Mouse (Mus musculus) limb, embryonic 14.5 days (tissue): Measurements from ENCODE around the gene Rasa2. TPM values are rescaled to one million over a fixed set of nuclear protein-coding genes. Genes with fewer than 3 reads are reported as not detected.

Experiments
- ATAC-seq: fragments of 200-750 bp; cut with Nextera tagmentation; 2 replicates; pipeline ENCODE4 v1.8.0; 2017; ENCODE audit warnings: low read depth, moderate number of reproducible peaks, moderate TSS enrichment; ENCODE audit not compliant: low FRiP score
- DNase-seq: peaks from one replicate; pipeline ENCODE4 v3.0.0-alpha.2; 2015; ENCODE audit warnings: low spot score
- H3K27ac ChIP-seq: fragments of 300-500 bp; sonication (generic); replicated peaks from 2 replicates; pipeline ENCODE4 v1.5.1; 2014; ENCODE audit warnings: low read depth, mild to moderate bottlenecking, low read length, moderate library complexity, mixed read lengths
- H3K27me3 ChIP-seq: fragments of 300-500 bp; sonication (generic); 2 replicates; pipeline ENCODE4 v1.6.1; 2014; ENCODE audit warnings: low read length, mixed read lengths; ENCODE audit not compliant: control insufficient read depth, insufficient read depth
- H3K36me3 ChIP-seq: fragments of 300-500 bp; sonication (generic); 2 replicates; pipeline ENCODE4 v1.6.1; 2014; ENCODE audit warnings: mild to moderate bottlenecking, low read length, moderate library complexity, mixed read lengths; ENCODE audit not compliant: control insufficient read depth, insufficient read depth
- H3K4me1 ChIP-seq: fragments of 300-500 bp; sonication (generic); 2 replicates; pipeline ENCODE4 v1.6.1; 2014; ENCODE audit warnings: antibody characterized with exemption, low read length, mixed read lengths; ENCODE audit not compliant: control insufficient read depth, insufficient read depth
- H3K4me2 ChIP-seq: fragments of 300-500 bp; sonication (generic); replicated peaks from 2 replicates; pipeline ENCODE4 v1.6.1; 2014; ENCODE audit warnings: low read depth, mild to moderate bottlenecking, low read length, moderate library complexity; ENCODE audit not compliant: severe bottlenecking
- H3K4me3 ChIP-seq: fragments of 300-500 bp; sonication (generic); replicated peaks from 2 replicates; pipeline ENCODE4 v1.5.1; 2014; ENCODE audit warnings: low read length
- H3K9ac ChIP-seq: fragments of 300-500 bp; sonication (generic); 2 replicates; pipeline ENCODE4 v1.6.1; 2014; ENCODE audit warnings: mild to moderate bottlenecking, low read depth, low read length, moderate library complexity; ENCODE audit not compliant: severe bottlenecking
- H3K9me3 ChIP-seq: fragments of 300-500 bp; sonication (generic); 2 replicates; pipeline ENCODE4 v1.6.1; 2016; ENCODE audit warnings: low read length; ENCODE audit not compliant: control insufficient read depth
- POLR2A ChIP-seq: fragments of 200-500 bp; IDR thresholded peaks from 2 replicates; pipeline ENCODE4 v1.8.0; 2012; ENCODE audit warnings: inconsistent platforms, mild to moderate bottlenecking, moderate library complexity, borderline replicate concordance; ENCODE audit not compliant: insufficient read depth, insufficient read length; ENCODE audit errors: extremely low read depth
- WGBS: fragments of 180-500 bp; shearing (Covaris S2); extraction: QIAGEN DNeasy Blood & Tissue Kit; methylation state at CpG from one replicate; pipeline ENCODE4 v1.1.7; 2014; 5-methylcytosine and 5-hydroxymethylcytosine counted together
- polyA plus RNA-seq, 2 experiments: library from polyadenylated mRNA; depleted of rRNA in 1 of 2; stranded (reverse) in 1 of 2; unstranded in 1 of 2; fragments of >200 nt; fragmentation: Nextera tagmentation in 1 of 2; extraction: Ambion mirVana in 1 of 2; gene quantifications; 2 replicates each; pipeline versions ENCODE4 v1.2.1 to v1.2.3; 2012 to 2014

Gene Rasa2
- polyA plus RNA-seq, 2 experiments = 10.9 to 20.6 TPM

- no peak for TF ChIP-seq POLR2A
- peaks cover 5% of the 10 kb centered on the region; the same call in 1 of the 2 replicates for H3K4me1 ChIP-seq
- ATAC-seq = no peak
- H3K27me3 ChIP-seq = no peaks in the 10 kb centered on the region
- H3K27ac ChIP-seq = no peak overlapping the region
- H3K9ac ChIP-seq = no peak overlapping the region
- 59% methylated on average over 6 of the region's 6 CpGs for WGBS
- no peak overlapping the region for H3K4me2 ChIP-seq
- H3K36me3 ChIP-seq = no peaks in the 10 kb centered on the region
- H3K4me3 ChIP-seq = no peak overlapping the region
- no peak for DNase-seq
- no peaks in the 10 kb centered on the region for H3K9me3 ChIP-seq
Observed at GRCm38 (mm10) chr9:96635176-96635575, 3.8 kb upstream of the Rasa2 start.

- H3K9me3 ChIP-seq = no peaks in the 10 kb centered on the region
- DNase-seq (no peak), ATAC-seq (no peak)
- 67% methylated on average over 2 of the region's 2 CpGs for WGBS
- H3K4me1 ChIP-seq = peaks cover 5% of the 10 kb centered on the region; the same call in 1 of the 2 replicates
- no peak for TF ChIP-seq POLR2A
- no peaks in the 10 kb centered on the region for H3K27me3 ChIP-seq
- H3K9ac ChIP-seq = no peak overlapping the region
- no peak overlapping the region for H3K4me2 ChIP-seq
- H3K36me3 ChIP-seq = no peaks in the 10 kb centered on the region
- H3K27ac ChIP-seq = no peak overlapping the region
- H3K4me3 ChIP-seq = no peak overlapping the region
Observed at GRCm38 (mm10) chr9:96633771-96634170, 2.4 kb upstream of the Rasa2 start.

- WGBS = 42% methylated on average over 7 of the region's 7 CpGs
- DNase-seq = no peak
- no peak for ATAC-seq
Observed at GRCm38 (mm10) chr9:96632756-96633155, 1.3 kb upstream of the Rasa2 start.

GRCm38 (mm10) chr9:96632073-96632690, 765 bp upstream of the Rasa2 start:
- Histone ChIP-seq H3K4me3 (peak overlapping the region; percentile 91), H3K27ac (no peak overlapping the region), H3K36me3 (no peaks in the 10 kb centered on the region), H3K4me1 (peaks cover 5% of the 10 kb centered on the region; the same call in 1 of the 2 replicates), H3K9me3 (no peaks in the 10 kb centered on the region), H3K27me3 (no peaks in the 10 kb centered on the region), H3K9ac (0 out of 2 replicates have a peak overlapping the region, but pooled peaks have one; percentile 98), H3K4me2 (peak overlapping the region; percentile 73)
- DNase-seq (no peak), ATAC-seq (no peak)
- WGBS = 54% methylated on average over 6 of the region's 6 CpGs
- TF ChIP-seq POLR2A = no peak

More at GRCm38 (mm10) chr9:96632756-96633155, 1.3 kb upstream of the Rasa2 start:
- no peak overlapping the region for H3K27ac ChIP-seq
- no peaks in the 10 kb centered on the region for H3K27me3 ChIP-seq
- no peak overlapping the region for H3K4me3 ChIP-seq
- no peak for TF ChIP-seq POLR2A
- no peak overlapping the region for H3K9ac ChIP-seq
- no peaks in the 10 kb centered on the region for H3K9me3 ChIP-seq
- H3K36me3 ChIP-seq = no peaks in the 10 kb centered on the region
- peaks cover 5% of the 10 kb centered on the region; the same call in 1 of the 2 replicates for H3K4me1 ChIP-seq
- H3K4me2 ChIP-seq = no peak overlapping the region

- no peaks in the 10 kb centered on the region for H3K36me3 ChIP-seq
- TF ChIP-seq POLR2A = no peak
- WGBS = under 1% methylated on average over 24 of the region's 105 CpGs
- peak; percentile 79 for ATAC-seq
- peak overlapping the region; percentile 91 for H3K4me3 ChIP-seq
- DNase-seq = peak; percentile 47
- H3K27me3 ChIP-seq = no peaks in the 10 kb centered on the region
- H3K4me2 ChIP-seq = peak overlapping the region; percentile 73
- H3K4me1 ChIP-seq = peaks cover 5% of the 10 kb centered on the region; the same call in 1 of the 2 replicates
- H3K27ac ChIP-seq = peak overlapping the region; percentile 98
- H3K9ac ChIP-seq = peak overlapping the region; percentile 98
- no peaks in the 10 kb centered on the region for H3K9me3 ChIP-seq
Observed at GRCm38 (mm10) chr9:96630571-96631388, 637 bp downstream of the Rasa2 start.
